Mouse (Mus musculus) embryonic fibroblast, embryonic 13.5 days (primary cell): ENCODE data around the gene Alb.

Experiments
- CTCF ChIP-seq: IDR thresholded peaks from 2 replicates; pipeline ENCODE4 v1.5.1; 2011; ENCODE audit warnings: mild to moderate bottlenecking, control low read depth, low read length, moderate library complexity, borderline replicate concordance; ENCODE audit not compliant: insufficient read depth
- POLR2A ChIP-seq: IDR thresholded peaks from 2 replicates; pipeline ENCODE4 v1.6.1; 2011; ENCODE audit warnings: low read depth, mild to moderate bottlenecking, control low read depth, low read length, moderate library complexity

- TF ChIP-seq POLR2A = no peak
- TF ChIP-seq CTCF = no peak
These were observed 8.0 kb upstream of the Alb start for GRCm38 (mm10) chr5:90452711-90453110.
